Mouse (Mus musculus): ENCODE data around the gene Lmx1a. TPM values are rescaled to one million over a fixed set of nuclear protein-coding genes. Genes with fewer than 3 reads are reported as not detected.

Gene Lmx1a
- polyA plus RNA-seq, 1 experiment from 2014 or later: 1.5 TPM

DNA sequence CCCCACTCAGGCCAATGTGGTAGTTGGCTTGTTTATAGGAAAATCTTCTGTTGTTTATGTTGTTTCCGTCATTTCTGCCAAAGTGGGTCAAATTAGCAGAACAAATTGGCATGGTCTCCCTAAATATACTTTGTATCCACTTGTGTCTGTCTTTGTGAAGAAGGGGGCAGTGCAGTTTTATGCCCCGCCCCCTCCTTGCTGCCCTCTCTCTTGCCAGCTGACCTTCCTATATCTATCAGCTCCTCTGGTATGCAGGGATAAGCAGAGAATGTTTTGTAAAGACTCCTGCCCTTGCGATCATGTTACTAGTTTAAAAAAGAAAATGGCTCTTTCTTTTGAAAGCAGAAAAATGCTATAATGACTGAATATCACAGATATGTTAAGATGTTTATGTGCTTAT lies 101.7 kb downstream of the Lmx1a start:
- Histone ChIP-seq H3K9ac (replicated peaks; ENCODE audit: low read depth, low read length) (no peak overlapping the region), H3K4me1 (replicated peaks; ENCODE audit: control insufficient read depth, insufficient read depth, low read length) (peaks cover 5% of the 10 kb centered on the region; the same call in 1 of the 2 replicates), H3K36me3 (ENCODE audit: control insufficient read depth, insufficient read depth) (no peaks in the 10 kb centered on the region), H3K27me3 (replicated peaks; ENCODE audit: control insufficient read depth, insufficient read depth, low read length) (no peaks in the 10 kb centered on the region), H3K27ac (ENCODE audit: low read length) (no peak overlapping the region), H3K9me3 (ENCODE audit: control insufficient read depth, low read length) (no peaks in the 10 kb centered on the region), H3K4me2 (ENCODE audit: low read length) (no peak overlapping the region), H3K4me3 (replicated peaks; ENCODE audit: low read length) (no peak overlapping the region)
- no peak for ATAC-seq
- WGBS: 74% methylated on average over 3 of the region's 3 CpGs

GRCm38 (mm10) chr1:167791221-167791620 lies 102.2 kb downstream of the Lmx1a start:
- ATAC-seq: no peak
- H3K4me3 ChIP-seq (replicated peaks; ENCODE audit: low read length): no peak overlapping the region
- H3K4me2 ChIP-seq (ENCODE audit: low read length): no peak overlapping the region
- 74% methylated on average over 11 of the region's 11 CpGs for WGBS
- H3K36me3 ChIP-seq (ENCODE audit: control insufficient read depth, insufficient read depth): no peaks in the 10 kb centered on the region
- H3K27ac ChIP-seq (ENCODE audit: low read length): no peak overlapping the region
- no peaks in the 10 kb centered on the region for H3K9me3 ChIP-seq (ENCODE audit: control insufficient read depth, low read length)
- H3K27me3 ChIP-seq (replicated peaks; ENCODE audit: control insufficient read depth, insufficient read depth, low read length): no peaks in the 10 kb centered on the region
- H3K9ac ChIP-seq (replicated peaks; ENCODE audit: low read depth, low read length): no peak overlapping the region
- peaks cover 5% of the 10 kb centered on the region; the same call in 1 of the 2 replicates for H3K4me1 ChIP-seq (replicated peaks; ENCODE audit: control insufficient read depth, insufficient read depth, low read length)

DNA sequence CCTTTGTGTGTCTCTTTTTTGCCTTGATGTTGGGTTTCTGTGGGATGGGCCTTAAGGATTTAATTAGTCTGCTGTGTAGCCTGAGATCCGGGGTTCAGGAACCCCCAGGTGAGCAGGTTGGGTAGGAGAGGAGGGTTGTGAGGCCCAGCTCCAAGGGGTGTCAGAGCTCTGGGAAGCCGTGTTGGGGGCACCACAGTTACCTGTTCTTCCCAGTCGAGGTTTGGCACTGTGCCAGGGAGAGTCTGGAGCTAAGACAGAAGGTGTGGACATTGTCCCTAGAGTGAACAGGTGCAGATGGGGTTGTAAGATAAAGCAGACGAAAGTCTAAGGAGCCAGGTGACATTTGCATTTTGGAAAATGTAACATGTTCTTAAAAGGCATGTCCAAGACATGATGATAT lies 112.9 kb downstream of the Lmx1a start:
- H3K27me3 ChIP-seq (replicated peaks; ENCODE audit: control insufficient read depth, insufficient read depth, low read length): no peaks in the 10 kb centered on the region
- no peaks in the 10 kb centered on the region for H3K9me3 ChIP-seq (ENCODE audit: control insufficient read depth, low read length)
- H3K4me2 ChIP-seq (ENCODE audit: low read length): peak overlapping the region; percentile 69
- H3K36me3 ChIP-seq (ENCODE audit: control insufficient read depth, insufficient read depth): no peaks in the 10 kb centered on the region
- ATAC-seq: 0 out of 2 replicates have a peak, but pooled peaks have one; percentile 5
- H3K4me1 ChIP-seq (replicated peaks; ENCODE audit: control insufficient read depth, insufficient read depth, low read length): peaks cover 15% of the 10 kb centered on the region
- H3K9ac ChIP-seq (replicated peaks; ENCODE audit: low read depth, low read length): no peak overlapping the region
- WGBS: 23% methylated on average over 4 of the region's 4 CpGs
- peak overlapping the region; percentile 57 for H3K4me3 ChIP-seq (replicated peaks; ENCODE audit: low read length)
- peak overlapping the region; percentile 90 for H3K27ac ChIP-seq (ENCODE audit: low read length)

- no peaks in the 10 kb centered on the region for H3K36me3 ChIP-seq (ENCODE audit: control insufficient read depth, insufficient read depth)
- H3K27ac ChIP-seq (ENCODE audit: low read length): peak overlapping the region; percentile 90
- H3K4me2 ChIP-seq (ENCODE audit: low read length): peak overlapping the region; percentile 69
- peak overlapping the region; percentile 57 for H3K4me3 ChIP-seq (replicated peaks; ENCODE audit: low read length)
- WGBS: under 1% methylated on average over 59 of the region's 59 CpGs
- H3K9ac ChIP-seq (replicated peaks; ENCODE audit: low read depth, low read length): peak overlapping the region; percentile 64
- no peaks in the 10 kb centered on the region for H3K27me3 ChIP-seq (replicated peaks; ENCODE audit: control insufficient read depth, insufficient read depth, low read length)
- ATAC-seq: peak; percentile 88
- no peaks in the 10 kb centered on the region for H3K9me3 ChIP-seq (ENCODE audit: control insufficient read depth, low read length)
- H3K4me1 ChIP-seq (replicated peaks; ENCODE audit: control insufficient read depth, insufficient read depth, low read length): peaks cover 15% of the 10 kb centered on the region
These were observed 113.7 kb downstream of the Lmx1a start for GRCm38 (mm10) chr1:167802510-167803271.

- Histone ChIP-seq H3K27me3 (replicated peaks; ENCODE audit: control insufficient read depth, insufficient read depth, low read length) (no peaks in the 10 kb centered on the region), H3K4me1 (replicated peaks; ENCODE audit: control insufficient read depth, insufficient read depth, low read length) (peaks cover 15% of the 10 kb centered on the region), H3K9me3 (ENCODE audit: control insufficient read depth, low read length) (no peaks in the 10 kb centered on the region), H3K36me3 (ENCODE audit: control insufficient read depth, insufficient read depth) (no peaks in the 10 kb centered on the region), H3K9ac (replicated peaks; ENCODE audit: low read depth, low read length) (peak overlapping the region; percentile 64), H3K27ac (ENCODE audit: low read length) (peak overlapping the region; percentile 90), H3K4me3 (replicated peaks; ENCODE audit: low read length) (peak overlapping the region; percentile 57), H3K4me2 (ENCODE audit: low read length) (peak overlapping the region; percentile 69)
- WGBS: 3% methylated on average over 10 of the region's 10 CpGs
- ATAC-seq: no peak
These were observed 114.4 kb downstream of the Lmx1a start for GRCm38 (mm10) chr1:167803351-167803981.

DNA sequence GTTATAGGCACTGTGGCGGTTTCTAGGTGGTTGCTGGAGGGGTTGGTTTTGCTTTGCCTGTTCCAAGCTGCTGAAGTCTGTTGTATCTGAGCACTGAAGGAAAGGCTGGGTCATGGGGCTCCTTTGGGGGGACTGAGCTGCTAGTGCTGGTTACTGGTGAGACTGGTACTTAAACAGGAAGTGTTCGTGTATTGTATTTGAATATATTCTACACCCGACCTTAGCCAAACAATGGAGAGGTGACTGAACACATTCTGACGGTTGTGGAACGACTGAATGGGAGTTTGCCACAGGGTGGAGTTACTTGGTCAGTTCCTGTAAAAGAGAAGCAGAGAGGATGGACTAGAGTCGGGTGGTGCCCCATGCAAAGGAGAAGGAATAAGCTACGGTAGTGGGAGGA lies 115.8 kb downstream of the Lmx1a start:
- Histone ChIP-seq H3K27me3 (replicated peaks; ENCODE audit: control insufficient read depth, insufficient read depth, low read length) (no peaks in the 10 kb centered on the region), H3K4me2 (ENCODE audit: low read length) (no peak overlapping the region)

DNA sequence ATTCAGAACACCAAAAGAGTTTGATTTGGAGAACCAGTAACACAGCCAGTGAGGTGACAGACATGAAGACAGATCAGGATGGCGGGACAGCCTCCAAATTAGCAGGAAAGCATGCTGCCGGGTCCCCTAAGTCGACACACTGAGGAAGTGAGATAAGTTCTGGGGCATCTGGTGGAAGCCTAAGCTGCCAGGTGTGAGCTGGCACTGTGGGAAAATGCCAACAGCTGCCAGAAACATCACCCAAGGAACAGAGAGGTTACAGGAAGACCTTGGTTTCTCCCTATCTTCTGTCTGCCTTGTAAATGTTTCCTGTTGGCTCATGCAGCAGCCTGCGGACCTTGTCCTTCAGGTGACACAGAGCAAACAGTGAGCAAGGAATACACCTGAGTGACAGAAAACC lies 122.1 kb downstream of the Lmx1a start:
- ATAC-seq: no peak
- H3K27me3 ChIP-seq (replicated peaks; ENCODE audit: control insufficient read depth, insufficient read depth, low read length): no peaks in the 10 kb centered on the region
- WGBS: 83% methylated on average over 4 of the region's 4 CpGs
- no peaks in the 10 kb centered on the region for H3K36me3 ChIP-seq (ENCODE audit: control insufficient read depth, insufficient read depth)
- no peak overlapping the region for H3K4me2 ChIP-seq (ENCODE audit: low read length)
- no peaks in the 10 kb centered on the region for H3K9me3 ChIP-seq (ENCODE audit: control insufficient read depth, low read length)
- H3K4me1 ChIP-seq (replicated peaks; ENCODE audit: control insufficient read depth, insufficient read depth, low read length): no peaks in the 10 kb centered on the region
- H3K4me3 ChIP-seq (replicated peaks; ENCODE audit: low read length): no peak overlapping the region
- H3K9ac ChIP-seq (replicated peaks; ENCODE audit: low read depth, low read length): no peak overlapping the region
- H3K27ac ChIP-seq (ENCODE audit: low read length): no peak overlapping the region

More for the DNA sequence above, 115.8 kb downstream of the Lmx1a start:
- H3K4me3 ChIP-seq (replicated peaks; ENCODE audit: low read length): no peak overlapping the region
- no peaks in the 10 kb centered on the region for H3K9me3 ChIP-seq (ENCODE audit: control insufficient read depth, low read length)
- 55% methylated on average over 7 of the region's 7 CpGs for WGBS
- H3K9ac ChIP-seq (replicated peaks; ENCODE audit: low read depth, low read length): no peak overlapping the region
- peaks cover 15% of the 10 kb centered on the region for H3K4me1 ChIP-seq (replicated peaks; ENCODE audit: control insufficient read depth, insufficient read depth, low read length)
- ATAC-seq: no peak
- no peaks in the 10 kb centered on the region for H3K36me3 ChIP-seq (ENCODE audit: control insufficient read depth, insufficient read depth)
- no peak overlapping the region for H3K27ac ChIP-seq (ENCODE audit: low read length)

DNA sequence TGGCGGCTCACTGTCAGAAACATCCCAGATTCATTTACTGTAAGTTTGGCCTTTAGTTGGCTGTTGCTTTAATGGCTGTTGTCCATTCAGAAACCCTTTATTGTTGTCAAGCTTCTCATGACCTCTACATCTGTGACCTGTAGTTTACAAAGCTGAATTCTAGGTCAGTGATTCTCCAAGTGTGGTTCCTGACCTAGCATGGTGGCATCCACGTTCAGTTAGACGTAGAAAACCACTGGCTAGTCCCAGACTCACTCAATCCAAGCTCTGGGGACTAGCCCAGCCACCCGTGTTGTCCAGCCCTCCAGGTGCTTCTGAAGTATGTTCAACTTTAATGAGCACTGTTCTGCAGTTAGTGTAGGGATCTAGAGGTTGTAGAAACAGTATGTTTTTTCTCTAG lies 126.1 kb downstream of the Lmx1a start:
- Histone ChIP-seq H3K4me2 (ENCODE audit: low read length) (no peak overlapping the region), H3K4me1 (replicated peaks; ENCODE audit: control insufficient read depth, insufficient read depth, low read length) (0 out of 2 replicates have a peak, but pooled peaks cover 6% of the 10 kb centered on the region), H3K9me3 (ENCODE audit: control insufficient read depth, low read length) (no peaks in the 10 kb centered on the region), H3K27ac (ENCODE audit: low read length) (no peak overlapping the region), H3K4me3 (replicated peaks; ENCODE audit: low read length) (no peak overlapping the region), H3K9ac (replicated peaks; ENCODE audit: low read depth, low read length) (no peak overlapping the region), H3K27me3 (replicated peaks; ENCODE audit: control insufficient read depth, insufficient read depth, low read length) (no peaks in the 10 kb centered on the region), H3K36me3 (ENCODE audit: control insufficient read depth, insufficient read depth) (no peaks in the 10 kb centered on the region)
- ATAC-seq: no peak
- WGBS: 84% methylated on average over 4 of the region's 4 CpGs

GRCm38 (mm10) chr1:167817028-167817427 lies 128.0 kb downstream of the Lmx1a start:
- no peaks in the 10 kb centered on the region for H3K27me3 ChIP-seq (replicated peaks; ENCODE audit: control insufficient read depth, insufficient read depth, low read length)
- no peaks in the 10 kb centered on the region for H3K36me3 ChIP-seq (ENCODE audit: control insufficient read depth, insufficient read depth)
- 10% methylated on average over 6 of the region's 6 CpGs for WGBS
- no peak overlapping the region for H3K4me2 ChIP-seq (ENCODE audit: low read length)
- H3K9ac ChIP-seq (replicated peaks; ENCODE audit: low read depth, low read length): no peak overlapping the region
- 0 out of 2 replicates have a peak, but pooled peaks cover 6% of the 10 kb centered on the region for H3K4me1 ChIP-seq (replicated peaks; ENCODE audit: control insufficient read depth, insufficient read depth, low read length)
- no peak for ATAC-seq
- H3K27ac ChIP-seq (ENCODE audit: low read length): no peak overlapping the region
- no peak overlapping the region for H3K4me3 ChIP-seq (replicated peaks; ENCODE audit: low read length)
- H3K9me3 ChIP-seq (ENCODE audit: control insufficient read depth, low read length): no peaks in the 10 kb centered on the region

Data from forebrain, embryonic 16.5 days (tissue).